Mouse (Mus musculus) hindbrain, embryonic 11.5 days (tissue): ENCODE measurements around the gene Tead1. TPM values are rescaled to one million over a fixed set of nuclear protein-coding genes. Genes with fewer than 3 reads are reported as not detected.

Source experiments
- ATAC-seq: fragments of 200-750 bp; cut with Nextera tagmentation; 2 replicates; pipeline ENCODE4 v1.8.0; 2017; ENCODE audit warnings: mild to moderate bottlenecking, moderate TSS enrichment, moderate library complexity; ENCODE audit not compliant: low FRiP score
- DNase-seq: peaks from one replicate; pipeline ENCODE4 v3.0.0-alpha.2; 2015; ENCODE audit warnings: low spot score
- H3K27ac ChIP-seq: fragments of 300-500 bp; sonication (generic); 2 replicates; pipeline ENCODE4 v1.5.1; 2014; ENCODE audit warnings: mild to moderate bottlenecking, low read depth, low read length
- H3K27me3 ChIP-seq: fragments of 300-500 bp; sonication (generic); 2 replicates; pipeline ENCODE4 v1.6.1; 2014; ENCODE audit warnings: mild to moderate bottlenecking, low read length, moderate library complexity, mixed read lengths; ENCODE audit not compliant: control insufficient read depth, insufficient read depth
- H3K36me3 ChIP-seq: fragments of 300-500 bp; sonication (generic); 2 replicates; pipeline ENCODE4 v1.6.1; 2014; ENCODE audit warnings: mild to moderate bottlenecking, low read length, moderate library complexity, mixed read lengths; ENCODE audit not compliant: control insufficient read depth, insufficient read depth
- H3K4me1 ChIP-seq: fragments of 300-500 bp; sonication (generic); replicated peaks from 2 replicates; pipeline ENCODE4 v1.6.1; 2014; ENCODE audit warnings: low read length, mixed read lengths; ENCODE audit not compliant: control insufficient read depth, insufficient read depth
- H3K4me2 ChIP-seq: fragments of 300-500 bp; sonication (generic); replicated peaks from 2 replicates; pipeline ENCODE4 v1.6.1; 2014; ENCODE audit warnings: mild to moderate bottlenecking, low read depth, low read length
- H3K4me3 ChIP-seq: fragments of 300-500 bp; sonication (generic); 2 replicates; pipeline ENCODE4 v1.5.1; 2014; ENCODE audit warnings: low read depth, low read length
- H3K9ac ChIP-seq: fragments of 300-500 bp; sonication (generic); 2 replicates; pipeline ENCODE4 v1.6.1; 2014; ENCODE audit warnings: low read depth, low read length
- H3K9me3 ChIP-seq: fragments of 300-500 bp; sonication (generic); 2 replicates; pipeline ENCODE4 v1.6.1; 2016; ENCODE audit warnings: low read length; ENCODE audit not compliant: control insufficient read depth
- WGBS: fragments of 180-500 bp; shearing (Covaris S2); extraction: QIAGEN DNeasy Blood & Tissue Kit; methylation state at CpG from one replicate; pipeline ENCODE4 v1.1.7; 2014; 5-methylcytosine and 5-hydroxymethylcytosine counted together
- polyA plus RNA-seq: library from polyadenylated mRNA; unstranded; fragments of >200 nt; fragmentation: Nextera tagmentation; extraction: Ambion mirVana; gene quantifications from 2 replicates; pipeline ENCODE4 v1.2.1, GENCODE M21; 2014

Gene Tead1
- polyA plus RNA-seq = 15.3 and 23.2 TPM in 2 replicates

GRCm38 (mm10) chr7:112679171-112679512 lies at the start of gene Tead1:
Gene Tead1 (plus strand): TSS chr7:112679318.
- Histone ChIP-seq H3K4me3 (peak within 1 kb of the TSS; percentile 94), H3K4me1 (peaks cover 6% of the 10 kb centered on the region), H3K36me3 (no peaks in the 10 kb centered on the region), H3K4me2 (peak within 1 kb of the TSS; percentile 81), H3K9ac (peak within 1 kb of the TSS; percentile 94), H3K9me3 (peaks cover 2% of the 10 kb centered on the region; the same call in 1 of the 2 replicates), H3K27me3 (no peaks in the 10 kb centered on the region; the same call in 1 of the 2 replicates), H3K27ac (peak within 1 kb of the TSS; percentile 87)
- 0% methylated on average over 20 of the region's 57 CpGs for WGBS
- ATAC-seq (peak; percentile 88), DNase-seq (peak; percentile 95)

- Histone ChIP-seq H3K9ac (no peak overlapping the region), H3K36me3 (no peaks in the 10 kb centered on the region), H3K27ac (no peak overlapping the region), H3K27me3 (no peaks in the 10 kb centered on the region), H3K4me2 (no peak overlapping the region), H3K4me1 (no peaks in the 10 kb centered on the region), H3K4me3 (no peak overlapping the region), H3K9me3 (no peaks in the 10 kb centered on the region)
- ATAC-seq (no peak), DNase-seq (no peak)
- WGBS = 89% methylated on average over 10 of the region's 10 CpGs
These were observed 44.5 kb upstream of the Tead1 start for GRCm38 (mm10) chr7:112634505-112635213.

- H3K27ac ChIP-seq = no peak overlapping the region
- no peaks in the 10 kb centered on the region for H3K27me3 ChIP-seq
- no peak overlapping the region for H3K4me3 ChIP-seq
- no peaks in the 10 kb centered on the region for H3K4me1 ChIP-seq
- no peaks in the 10 kb centered on the region for H3K9me3 ChIP-seq
- 93% methylated on average over 2 of the region's 2 CpGs for WGBS
- H3K9ac ChIP-seq = no peak overlapping the region
- ATAC-seq = no peak
- DNase-seq = no peak
- no peaks in the 10 kb centered on the region for H3K36me3 ChIP-seq
- H3K4me2 ChIP-seq = no peak overlapping the region
These were observed 43.2 kb upstream of the Tead1 start for GRCm38 (mm10) chr7:112635936-112636335.

GRCm38 (mm10) chr7:112643866-112644543 lies 35.1 kb upstream of the Tead1 start:
- Histone ChIP-seq H3K4me3 (no peak overlapping the region), H3K4me1 (no peaks in the 10 kb centered on the region), H3K36me3 (no peaks in the 10 kb centered on the region), H3K27ac (no peak overlapping the region), H3K9me3 (no peaks in the 10 kb centered on the region), H3K27me3 (no peaks in the 10 kb centered on the region), H3K9ac (no peak overlapping the region), H3K4me2 (no peak overlapping the region)
- no peak for ATAC-seq
- DNase-seq = no peak
- WGBS = 94% methylated on average over 6 of the region's 6 CpGs

- no peak overlapping the region for H3K4me2 ChIP-seq
- 86% methylated on average over 6 of the region's 6 CpGs for WGBS
These were observed 34.4 kb upstream of the Tead1 start for GRCm38 (mm10) chr7:112644701-112645100.

GRCm38 (mm10) chr7:112645724-112646123 lies 33.4 kb upstream of the Tead1 start:
- H3K4me1 ChIP-seq = no peaks in the 10 kb centered on the region
- H3K27me3 ChIP-seq = no peaks in the 10 kb centered on the region
- H3K4me2 ChIP-seq = no peak overlapping the region
- H3K9me3 ChIP-seq = no peaks in the 10 kb centered on the region
- ATAC-seq = no peak
- H3K27ac ChIP-seq = no peak overlapping the region
- DNase-seq = no peak
- no peak overlapping the region for H3K9ac ChIP-seq
- WGBS = 90% methylated on average over 2 of the region's 2 CpGs
- H3K36me3 ChIP-seq = no peaks in the 10 kb centered on the region
- H3K4me3 ChIP-seq = no peak overlapping the region

More at GRCm38 (mm10) chr7:112644701-112645100, 34.4 kb upstream of the Tead1 start:
- H3K9ac ChIP-seq = no peak overlapping the region
- H3K9me3 ChIP-seq = no peaks in the 10 kb centered on the region
- no peaks in the 10 kb centered on the region for H3K4me1 ChIP-seq
- no peak for DNase-seq
- no peak overlapping the region for H3K27ac ChIP-seq
- H3K4me3 ChIP-seq = no peak overlapping the region
- H3K36me3 ChIP-seq = no peaks in the 10 kb centered on the region
- ATAC-seq = no peak
- no peaks in the 10 kb centered on the region for H3K27me3 ChIP-seq

- H3K9ac ChIP-seq = no peak overlapping the region
- H3K4me3 ChIP-seq = no peak overlapping the region
- H3K9me3 ChIP-seq = no peaks in the 10 kb centered on the region
- WGBS = 93% methylated on average over 4 of the region's 4 CpGs
- H3K27me3 ChIP-seq = no peaks in the 10 kb centered on the region
- H3K4me2 ChIP-seq = no peak overlapping the region
- H3K36me3 ChIP-seq = no peaks in the 10 kb centered on the region
- ATAC-seq (no peak), DNase-seq (no peak)
- no peaks in the 10 kb centered on the region for H3K4me1 ChIP-seq
- H3K27ac ChIP-seq = no peak overlapping the region
These were observed 31.7 kb upstream of the Tead1 start for GRCm38 (mm10) chr7:112647417-112647816.

GRCm38 (mm10) chr7:112656141-112656662 lies 22.9 kb upstream of the Tead1 start:
- H3K4me3 ChIP-seq = no peak overlapping the region
- H3K9ac ChIP-seq = no peak overlapping the region
- no peaks in the 10 kb centered on the region for H3K9me3 ChIP-seq

More at GRCm38 (mm10) chr7:112656141-112656662, 22.9 kb upstream of the Tead1 start:
- no peak overlapping the region for H3K4me2 ChIP-seq
- no peaks in the 10 kb centered on the region for H3K36me3 ChIP-seq
- ATAC-seq (no peak), DNase-seq (no peak)
- 57% methylated on average over 9 of the region's 9 CpGs for WGBS
- H3K4me1 ChIP-seq = no peaks in the 10 kb centered on the region
- H3K27me3 ChIP-seq = no peaks in the 10 kb centered on the region
- H3K27ac ChIP-seq = no peak overlapping the region
